Mouse (Mus musculus) thymus, postnatal 0 days (tissue): ENCODE measurements around the gene Prss12. TPM values are rescaled to one million over a fixed set of nuclear protein-coding genes. Genes with fewer than 3 reads are reported as not detected.

ENCODE experiments used
- DNase-seq: peaks from one replicate; pipeline ENCODE4 v3.0.0-alpha.2; 2015; ENCODE audit warnings: low spot score
- polyA plus RNA-seq: library from polyadenylated mRNA; unstranded; fragments of >200 nt; fragmentation: Nextera tagmentation; extraction: Ambion mirVana; gene quantifications from 2 replicates; pipeline ENCODE4 v1.2.1, GENCODE M21; 2015

Prss12 gene
- polyA plus RNA-seq, 1 experiment from 2014 or later = 0.48 TPM

DNA sequence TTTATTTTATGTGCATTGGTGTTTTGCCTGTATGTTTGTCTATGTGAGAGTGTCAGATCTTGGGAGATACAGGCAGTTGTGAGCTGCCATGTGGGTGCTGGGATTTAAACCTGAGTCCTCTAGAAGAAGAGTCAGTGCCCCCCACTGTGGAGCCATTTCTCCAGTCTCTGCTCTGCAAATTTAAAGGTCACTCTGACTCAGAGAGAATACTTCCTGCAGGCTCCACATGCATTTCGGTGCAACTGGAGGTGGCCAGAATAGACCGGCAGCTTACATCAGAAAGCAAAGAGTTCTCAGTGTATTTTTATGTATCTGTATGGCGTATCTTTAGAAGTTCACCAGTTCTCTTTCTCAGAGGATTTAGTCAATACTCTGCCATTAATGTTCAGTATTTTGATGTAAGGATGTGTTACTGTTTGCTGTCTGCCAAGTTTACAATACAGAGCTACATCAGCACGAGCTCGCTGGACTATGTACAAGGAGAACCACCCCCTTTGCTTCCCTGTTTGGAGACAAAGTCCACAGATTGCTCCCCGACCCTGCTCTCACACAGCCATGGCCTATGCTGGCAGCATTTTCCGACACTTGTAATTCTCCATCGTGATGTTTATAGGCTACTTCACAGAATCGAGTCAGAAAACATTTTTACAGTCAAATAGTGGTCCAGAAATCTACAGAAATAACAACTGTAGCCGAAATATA lies 81.2 kb downstream of the Prss12 start:
- DNase-seq = no peak

GRCm38 (mm10) chr3:123531124-123531523 lies 84.4 kb downstream of the Prss12 start:
- DNase-seq = no peak

DNA sequence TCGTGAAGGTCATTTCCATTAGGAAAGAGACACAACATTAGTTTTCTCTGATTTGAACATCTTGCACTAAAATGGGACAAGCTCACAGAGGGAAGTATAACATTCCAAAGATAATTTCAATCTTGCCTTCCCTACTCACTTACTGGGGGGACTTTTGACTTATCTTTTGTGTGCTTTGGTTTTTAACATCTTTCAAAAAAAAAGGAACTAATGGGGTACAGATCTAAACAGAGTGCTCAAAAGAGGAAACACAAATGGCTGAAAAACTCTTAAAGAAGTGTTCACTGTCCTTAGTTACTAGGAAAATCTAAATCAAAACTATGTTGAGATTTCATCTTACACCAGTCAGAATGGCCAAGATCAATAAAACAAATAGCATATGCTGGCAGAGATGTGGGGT lies 90.6 kb downstream of the Prss12 start:
- DNase-seq = no peak

DNA sequence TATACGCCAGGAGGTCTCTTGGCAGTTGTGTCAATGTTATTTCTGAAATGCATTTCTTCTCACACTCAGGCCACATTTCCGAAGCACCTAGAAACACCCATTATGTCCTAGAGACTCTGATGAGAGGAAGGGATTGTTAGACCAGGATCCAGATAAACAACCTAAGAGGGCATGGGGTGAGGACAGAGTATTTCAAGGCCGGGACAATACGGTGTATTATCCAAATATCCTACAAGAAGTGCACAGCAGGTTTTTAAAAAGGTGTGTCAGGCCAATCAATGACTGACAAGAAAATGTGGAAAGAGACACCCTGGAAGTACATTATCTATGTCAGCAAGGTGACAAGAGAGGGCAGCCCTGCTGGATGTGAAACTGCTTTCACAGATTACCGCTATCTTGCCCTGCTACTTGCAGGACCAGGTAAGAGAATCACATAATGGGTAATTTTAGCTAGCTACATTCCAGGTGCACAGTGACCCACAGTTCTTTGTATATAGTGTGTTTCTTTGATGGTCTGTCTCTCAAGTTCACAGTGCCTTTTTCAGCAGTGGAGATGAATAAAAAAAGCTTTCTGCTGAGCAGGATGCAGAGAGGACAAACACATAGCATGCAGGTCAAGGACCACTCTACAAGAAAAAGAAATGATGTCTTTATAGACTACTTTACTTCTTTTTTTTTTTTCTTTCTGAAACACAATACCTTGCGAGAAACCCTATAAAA lies 97.0 kb downstream of the Prss12 start:
- DNase-seq = no peak

- DNase-seq = no peak
Observed at GRCm38 (mm10) chr3:123550487-123550886, 103.8 kb downstream of the Prss12 start.

- DNase-seq = no peak
Observed at GRCm38 (mm10) chr3:123553872-123554271, 107.2 kb downstream of the Prss12 start.

GRCm38 (mm10) chr3:123555254-123555865 lies 108.6 kb downstream of the Prss12 start:
- DNase-seq = no peak

Other genes with a start within 250 kb of the Prss12 start
- gene Synpo2, start 210.8 kb upstream of the Prss12 start, polyA plus RNA-seq = 2.3 and 3.3 TPM in 2 replicates
- gene Sec24d, start 179.5 kb upstream of the Prss12 start, polyA plus RNA-seq = 24.4 and 25.6 TPM in 2 replicates
- gene Mettl14, start 60.8 kb upstream of the Prss12 start, polyA plus RNA-seq = 24.8 and 26.5 TPM in 2 replicates
- 0.05 and 0.08 TPM in 2 replicates for gene Ndst3, start 243.9 kb downstream of the Prss12 start, polyA plus RNA-seq